Mouse (Mus musculus) kidney, postnatal 0 days (tissue): ENCODE measurements around the gene Cpsf4l. TPM values are rescaled to one million over a fixed set of nuclear protein-coding genes. Genes with fewer than 3 reads are reported as not detected.

Experiments used
- ATAC-seq: fragments of 200-750 bp; cut with Nextera tagmentation; replicated peaks from 2 replicates; pipeline ENCODE4 v1.8.0; 2017; ENCODE audit warnings: low read depth, moderate number of reproducible peaks, moderate TSS enrichment, moderate library complexity; ENCODE audit not compliant: low FRiP score
- DNase-seq: peaks from one replicate; pipeline ENCODE4 v3.0.0-alpha.2; 2016; ENCODE audit warnings: low spot score
- H3K27ac ChIP-seq: fragments of 300-500 bp; sonication (generic); 2 replicates; pipeline ENCODE4 v1.5.1; 2014; ENCODE audit warnings: mild to moderate bottlenecking
- H3K27me3 ChIP-seq: fragments of 300-500 bp; sonication (generic); 2 replicates; pipeline ENCODE4 v1.6.1; 2014; ENCODE audit warnings: low read length, mixed read lengths; ENCODE audit not compliant: insufficient read depth
- H3K36me3 ChIP-seq: fragments of 300-500 bp; sonication (generic); 2 replicates; pipeline ENCODE4 v1.6.1; 2014; ENCODE audit warnings: low read length, mixed read lengths; ENCODE audit not compliant: insufficient read depth
- H3K4me1 ChIP-seq: fragments of 300-500 bp; sonication (generic); replicated peaks from 2 replicates; pipeline ENCODE4 v1.6.1; 2014; ENCODE audit warnings: antibody characterized with exemption, low read length, mixed read lengths; ENCODE audit not compliant: insufficient read depth
- H3K4me2 ChIP-seq: fragments of 300-500 bp; sonication (generic); 2 replicates; pipeline ENCODE4 v1.6.1; 2014; ENCODE audit warnings: mild to moderate bottlenecking, low read length, moderate library complexity, mixed read lengths
- H3K4me3 ChIP-seq: fragments of 300-500 bp; sonication (generic); replicated peaks from 2 replicates; pipeline ENCODE4 v1.5.1; 2014; ENCODE audit warnings: low read depth, low read length
- H3K9ac ChIP-seq: fragments of 300-500 bp; sonication (generic); 2 replicates; pipeline ENCODE4 v1.6.1; 2014; ENCODE audit warnings: low read depth, low read length
- H3K9me3 ChIP-seq: fragments of 300-500 bp; sonication (generic); replicated peaks from 2 replicates; pipeline ENCODE4 v1.6.1; 2016; ENCODE audit warnings: low read length, inconsistent platforms, mixed read lengths
- CTCF ChIP-seq: IDR thresholded peaks from 2 replicates; pipeline ENCODE4 v1.5.1; 2016; ENCODE audit warnings: antibody characterized with exemption, low read depth, mild to moderate bottlenecking, moderate library complexity
- WGBS: fragments of 180-500 bp; shearing (Covaris S2); extraction: QIAGEN DNeasy Blood & Tissue Kit; methylation state at CpG from one replicate; pipeline ENCODE4 v1.1.7; 2014; 5-methylcytosine and 5-hydroxymethylcytosine counted together
- polyA plus RNA-seq: library from polyadenylated mRNA; unstranded; fragments of >200 nt; fragmentation: Nextera tagmentation; extraction: Ambion mirVana; gene quantifications from 2 replicates; pipeline ENCODE4 v1.2.1, GENCODE M21; 2015

The Cpsf4l gene
- polyA plus RNA-seq, 1 experiment from 2014 or later: 3.9 TPM

GRCm38 (mm10) chr11:113737912-113738311 lies 28.1 kb upstream of the Cpsf4l start:
- DNase-seq (no peak), ATAC-seq (no peak)
- no peaks in the 10 kb centered on the region for H3K27me3 ChIP-seq
- no peak overlapping the region for H3K4me3 ChIP-seq
- H3K4me2 ChIP-seq: no peak overlapping the region
- H3K27ac ChIP-seq: no peak overlapping the region
- WGBS: 82% methylated on average over 8 of the region's 8 CpGs
- H3K9ac ChIP-seq: no peak overlapping the region
- 0 out of 2 replicates have a peak, but pooled peaks cover 3% of the 10 kb centered on the region for H3K36me3 ChIP-seq
- H3K9me3 ChIP-seq: no peaks in the 10 kb centered on the region
- H3K4me1 ChIP-seq: peaks cover 42% of the 10 kb centered on the region
- no peak for TF ChIP-seq CTCF

- no peak overlapping the region for H3K4me2 ChIP-seq
- no peak overlapping the region for H3K27ac ChIP-seq
- 63% methylated on average over 3 of the region's 3 CpGs for WGBS
- 0 out of 2 replicates have a peak, but pooled peaks cover 3% of the 10 kb centered on the region for H3K36me3 ChIP-seq
- DNase-seq: no peak
- no peak overlapping the region for H3K9ac ChIP-seq
- ATAC-seq: no peak
- TF ChIP-seq CTCF: no peak
- no peaks in the 10 kb centered on the region for H3K9me3 ChIP-seq
- H3K4me3 ChIP-seq: no peak overlapping the region
- peaks cover 46% of the 10 kb centered on the region for H3K4me1 ChIP-seq
- H3K27me3 ChIP-seq: no peaks in the 10 kb centered on the region
These were observed 27.7 kb upstream of the Cpsf4l start for GRCm38 (mm10) chr11:113737553-113737854.

GRCm38 (mm10) chr11:113736848-113737552 lies 27.2 kb upstream of the Cpsf4l start:
- DNase-seq (no peak), ATAC-seq (no peak)
- no peaks in the 10 kb centered on the region for H3K9me3 ChIP-seq
- no peaks in the 10 kb centered on the region for H3K36me3 ChIP-seq
- TF ChIP-seq CTCF: no peak
- H3K4me2 ChIP-seq: no peak overlapping the region
- 68% methylated on average over 11 of the region's 11 CpGs for WGBS
- H3K4me1 ChIP-seq: peaks cover 51% of the 10 kb centered on the region
- H3K4me3 ChIP-seq: no peak overlapping the region
- no peak overlapping the region for H3K9ac ChIP-seq
- no peaks in the 10 kb centered on the region for H3K27me3 ChIP-seq
- no peak overlapping the region for H3K27ac ChIP-seq

- DNase-seq: no peak
- no peaks in the 10 kb centered on the region for H3K36me3 ChIP-seq
- H3K4me3 ChIP-seq: no peak overlapping the region
- H3K9me3 ChIP-seq: no peaks in the 10 kb centered on the region
- peak overlapping the region; percentile 71 for H3K27ac ChIP-seq
- no peak overlapping the region for H3K4me2 ChIP-seq
- TF ChIP-seq CTCF: no peak
- peaks cover 53% of the 10 kb centered on the region for H3K4me1 ChIP-seq
- ATAC-seq: peak; percentile 41; the same call in 1 of the 2 replicates
- H3K27me3 ChIP-seq: no peaks in the 10 kb centered on the region
- no peak overlapping the region for H3K9ac ChIP-seq
- 51% methylated on average over 6 of the region's 6 CpGs for WGBS
These were observed 25.3 kb upstream of the Cpsf4l start for GRCm38 (mm10) chr11:113735151-113735550.

GRCm38 (mm10) chr11:113733631-113734364 lies 24.0 kb upstream of the Cpsf4l start:
- Histone ChIP-seq H3K4me2 (no peak overlapping the region), H3K36me3 (peaks cover 6% of the 10 kb centered on the region; the same call in 1 of the 2 replicates), H3K4me3 (no peak overlapping the region), H3K27me3 (no peaks in the 10 kb centered on the region), H3K9me3 (no peaks in the 10 kb centered on the region), H3K27ac (peak overlapping the region; percentile 71), H3K9ac (no peak overlapping the region), H3K4me1 (peaks cover 59% of the 10 kb centered on the region)
- ATAC-seq (peak; percentile 73), DNase-seq (peak; percentile 67)
- WGBS: 23% methylated on average over 6 of the region's 6 CpGs
- 0 out of 2 replicates have a peak, but pooled peaks have one; percentile 4 for TF ChIP-seq CTCF

- peak; percentile 27; the same call in 1 of the 2 replicates for TF ChIP-seq CTCF
- Histone ChIP-seq H3K9ac (no peak overlapping the region), H3K4me1 (peaks cover 54% of the 10 kb centered on the region), H3K9me3 (no peaks in the 10 kb centered on the region), H3K4me3 (no peak overlapping the region), H3K4me2 (no peak overlapping the region), H3K36me3 (peaks cover 22% of the 10 kb centered on the region; the same call in 1 of the 2 replicates), H3K27ac (peak overlapping the region; percentile 71; the same call in 1 of the 2 replicates), H3K27me3 (no peaks in the 10 kb centered on the region)
- WGBS: 79% methylated on average over 10 of the region's 10 CpGs
- DNase-seq (no peak), ATAC-seq (no peak)
These were observed 22.3 kb upstream of the Cpsf4l start for GRCm38 (mm10) chr11:113731945-113732612.
